In the genomic region with DNA sequence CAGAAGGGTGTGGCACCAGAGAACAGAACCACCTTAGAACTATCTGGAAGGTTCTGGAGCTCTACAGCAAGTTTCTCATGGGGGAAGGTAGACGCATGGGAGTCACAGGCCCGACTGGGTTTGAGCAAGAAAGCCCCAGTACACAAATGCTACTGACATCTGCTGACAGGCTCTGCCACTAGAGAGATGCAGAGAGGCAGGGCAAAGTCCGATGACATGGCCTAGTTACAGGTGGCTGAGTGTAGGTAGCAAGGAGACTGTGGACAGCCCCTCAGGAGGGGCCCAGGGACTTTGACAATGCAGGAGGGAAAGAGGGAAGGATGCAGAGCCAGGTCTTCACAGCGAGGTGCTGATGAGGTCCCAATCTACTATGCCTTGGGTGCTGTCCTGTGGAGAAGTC, we compare ENCODE assay signal across 18 mouse cellular contexts.
"Had no signal": no experiment of that assay in that cellular context is flagged by ENCODE, and none has a peak within 500 bp of the region (broad histone marks: within the 10 kb centered on the region; RNA-seq: fewer than 3 reads in every experiment).

No protein-coding gene starts in this region.

- ATAC-seq: lung, postnatal 0 days had no signal

- H3K9ac ChIP-seq: hindbrain, embryonic 15.5 days; limb, embryonic 12.5 days; limb, embryonic 15.5 days; liver, embryonic 15.5 days; lung, embryonic 14.5 days had no signal

- H3K27me3 ChIP-seq: hindbrain, embryonic 15.5 days; limb, embryonic 15.5 days; liver, embryonic 15.5 days had no signal

- H3K4me1 ChIP-seq: hindbrain, embryonic 15.5 days; limb, embryonic 12.5 days; limb, embryonic 15.5 days had no signal

- H3K36me3 ChIP-seq: hindbrain, embryonic 15.5 days; limb, embryonic 12.5 days; limb, embryonic 15.5 days; liver, embryonic 15.5 days had no signal

- H3K9me3 ChIP-seq: hindbrain, embryonic 15.5 days; limb, embryonic 12.5 days; limb, embryonic 15.5 days; liver, embryonic 15.5 days had no signal

- H3K4me2 ChIP-seq: hindbrain, embryonic 15.5 days; limb, embryonic 12.5 days; limb, embryonic 15.5 days; liver, embryonic 15.5 days; lung, embryonic 14.5 days had no signal

- DNase-seq: layer of hippocampus, adult 9-11 months; left cerebral cortex, postnatal 4 days; lung, embryonic 14.5 days; midbrain, embryonic 14.5 days; right cerebral cortex, adult 18-20 months; right cerebral cortex, postnatal 14 days; right cerebral cortex, postnatal 4 days; thymus, adult 2 months; thymus, postnatal 25 days had no signal

- H3K27ac ChIP-seq: hindbrain, embryonic 15.5 days; kidney, postnatal 0 days; limb, embryonic 12.5 days; limb, embryonic 15.5 days; liver, embryonic 15.5 days; macrophage; stomach, postnatal 0 days had no signal

- H3K4me3 ChIP-seq: hindbrain, embryonic 15.5 days; layer of hippocampus, adult 2 months; limb, embryonic 12.5 days; limb, embryonic 15.5 days; liver, embryonic 15.5 days had no signal
